Comparison of ENCODE assay signal across 21 mouse cellular contexts in genomic region chr1:93173665-93174064, GRCm38 (mm10). TPM values are rescaled to one million over a fixed set of nuclear protein-coding genes. Genes with fewer than 3 reads are reported as not detected.
DNase-seq lines count a peak whose midpoint lies in the region; ATAC-seq and TF ChIP-seq lines count a peak whose summit lies in the region.
"Had no signal": no experiment of that assay in that cellular context is flagged by ENCODE, and none has a peak within 500 bp of the region (broad histone marks: within the 10 kb centered on the region; RNA-seq: fewer than 3 reads in every experiment).

No protein-coding gene starts in this region.

- no peaks in the 10 kb centered on the region for H3K9me3 ChIP-seq in stomach, postnatal 0 days (ENCODE audit: control insufficient read depth, low read length)
- no peaks in the 10 kb centered on the region for H3K9me3 ChIP-seq in midbrain, embryonic 14.5 days (ENCODE audit: control insufficient read depth, low read length)
- H3K9me3 ChIP-seq: embryonic facial prominence, embryonic 10.5 days; forebrain, embryonic 13.5 days; hindbrain, embryonic 15.5 days; limb, embryonic 15.5 days had no signal

- H3K4me3 ChIP-seq in stomach, postnatal 0 days (ENCODE audit: low read depth, low read length) = no peak overlapping the region
- no peak overlapping the region for H3K4me3 ChIP-seq in midbrain, embryonic 14.5 days (replicated peaks; ENCODE audit: low read depth, low read length)
- H3K4me3 ChIP-seq: embryonic facial prominence, embryonic 10.5 days; forebrain, embryonic 13.5 days; hindbrain, embryonic 15.5 days; layer of hippocampus, adult 2 months; limb, embryonic 15.5 days had no signal

- H3K4me1 ChIP-seq in stomach, postnatal 0 days (replicated peaks; ENCODE audit: control insufficient read depth, insufficient read depth) = peaks cover 7% of the 10 kb centered on the region; the same call in 1 of the 2 replicates
- H3K4me1 ChIP-seq in midbrain, embryonic 14.5 days (ENCODE audit: control insufficient read depth, insufficient read depth, low read length) = peaks cover 9% of the 10 kb centered on the region

- TF ChIP-seq EP300 in stomach, postnatal 0 days (optimal IDR thresholded peaks at IDR 0.05) = peak; percentile 25

- 60% methylated on average over 4 of the region's 4 CpGs for WGBS in stomach, postnatal 0 days
- WGBS in midbrain, embryonic 14.5 days = 72% methylated on average over 4 of the region's 4 CpGs

- H3K36me3 ChIP-seq in stomach, postnatal 0 days (ENCODE audit: control insufficient read depth, insufficient read depth, low read length) = no peaks in the 10 kb centered on the region
- H3K36me3 ChIP-seq in midbrain, embryonic 14.5 days (ENCODE audit: control insufficient read depth, insufficient read depth, low read length) = no peaks in the 10 kb centered on the region
- H3K36me3 ChIP-seq: embryonic facial prominence, embryonic 10.5 days; hindbrain, embryonic 15.5 days; limb, embryonic 15.5 days had no signal

- peak; percentile 29 to 32 for DNase-seq in right cerebral cortex, adult 2 months (ENCODE audit: low spot score in 2 of 2)
- no peak for DNase-seq in right cerebral cortex, postnatal 25 days
- DNase-seq in Muller cell, postnatal 12 days (ENCODE audit: inconsistent ontology term) = peak; percentile 62
- peak; percentile 23 for DNase-seq in fat pad, adult 2 months (ENCODE audit: extremely low read depth, low read depth, low spot score)
- no peak for DNase-seq in stomach, postnatal 0 days (ENCODE audit: low spot score)
- DNase-seq in lung, postnatal 25 days (ENCODE audit: low spot score) = no peak
- DNase-seq in midbrain, embryonic 14.5 days = no peak

- no peak overlapping the region for H3K9ac ChIP-seq in stomach, postnatal 0 days (ENCODE audit: low read length)
- no peak overlapping the region for H3K9ac ChIP-seq in midbrain, embryonic 14.5 days (replicated peaks; ENCODE audit: low read length)
- H3K9ac ChIP-seq: forebrain, embryonic 13.5 days; hindbrain, embryonic 15.5 days; limb, embryonic 15.5 days; liver, embryonic 14.5 days; lung, embryonic 14.5 days had no signal

- H3K4me2 ChIP-seq in stomach, postnatal 0 days (replicated peaks; ENCODE audit: low read depth) = no peak overlapping the region
- no peak overlapping the region for H3K4me2 ChIP-seq in midbrain, embryonic 14.5 days (ENCODE audit: low read length)
- H3K4me2 ChIP-seq: forebrain, embryonic 13.5 days; heart, embryonic 11.5 days; hindbrain, embryonic 15.5 days; limb, embryonic 15.5 days; lung, embryonic 14.5 days had no signal

- no peak for TF ChIP-seq CTCF in stomach, postnatal 0 days (IDR thresholded peaks at IDR 0.05; ENCODE audit: low read depth)

- H3K27me3 ChIP-seq in stomach, postnatal 0 days (ENCODE audit: control insufficient read depth, insufficient read depth, low read length) = no peaks in the 10 kb centered on the region
- H3K27me3 ChIP-seq in midbrain, embryonic 14.5 days (ENCODE audit: control insufficient read depth, insufficient read depth, low read length) = no peaks in the 10 kb centered on the region
- H3K27me3 ChIP-seq: limb, embryonic 15.5 days had no signal

- H3K27ac ChIP-seq in stomach, postnatal 0 days (replicated peaks) = peak overlapping the region; percentile 30; the same call in 1 of the 2 replicates
- H3K27ac ChIP-seq in midbrain, embryonic 14.5 days (replicated peaks; ENCODE audit: low read depth, low read length) = no peak overlapping the region
- H3K27ac ChIP-seq: embryonic facial prominence, embryonic 10.5 days; forebrain, embryonic 13.5 days; hindbrain, embryonic 15.5 days; layer of hippocampus, adult 2 months; limb, embryonic 15.5 days; liver, embryonic 14.5 days had no signal

- no peak for ATAC-seq in stomach, postnatal 0 days (ENCODE audit: low FRiP score, low TSS enrichment)
- no peak for ATAC-seq in midbrain, embryonic 14.5 days (ENCODE audit: low FRiP score, low TSS enrichment)

RNA-seq across cellular contexts. Expression of gene Crocc2, which starts 5.1 kb away (rescaled TPM):
- polyA plus RNA-seq in stomach, postnatal 0 days (2015; fragmentation: Nextera tagmentation; extraction: Ambion mirVana) = 0.04 and 0.06 TPM in 2 replicates
- polyA plus RNA-seq in midbrain, embryonic 14.5 days (2014; fragmentation: Nextera tagmentation; extraction: Ambion mirVana) = 0.05 and 0.09 TPM in 2 replicates
- polyA plus RNA-seq: activated CD4-positive, CD25-positive, alpha-beta regulatory T cell, adult 4 months had no signal

RNA-seq across cellular contexts. Expression of gene 2310007B03Rik, which starts 12.9 kb away (rescaled TPM):
- 27.8 and 34.3 TPM in 2 replicates for polyA plus RNA-seq in stomach, postnatal 0 days (2015; fragmentation: Nextera tagmentation; extraction: Ambion mirVana)
- not detected in 2 replicates for polyA plus RNA-seq in midbrain, embryonic 14.5 days (2014; fragmentation: Nextera tagmentation; extraction: Ambion mirVana)
- polyA plus RNA-seq: activated CD4-positive, CD25-positive, alpha-beta regulatory T cell, adult 4 months; cortical plate, adult 2 months; frontal cortex, adult 2 months; neural tube, embryonic 14.5 days had no signal

RNA-seq across cellular contexts. Expression of gene Agxt, which starts 38.6 kb away (rescaled TPM):
- 0.48 and 0.55 TPM in 2 replicates for polyA plus RNA-seq in stomach, postnatal 0 days (2015; fragmentation: Nextera tagmentation; extraction: Ambion mirVana)
- not detected in 2 replicates for polyA plus RNA-seq in midbrain, embryonic 14.5 days (2014; fragmentation: Nextera tagmentation; extraction: Ambion mirVana)
- polyA plus RNA-seq: activated CD4-positive, CD25-positive, alpha-beta regulatory T cell, adult 4 months; cortical plate, adult 2 months; embryonic facial prominence, embryonic 10.5 days; forebrain, embryonic 13.5 days; frontal cortex, adult 2 months; heart, embryonic 11.5 days; hindbrain, embryonic 15.5 days; intestine, embryonic 14.5 days; limb, embryonic 15.5 days; lung, embryonic 14.5 days; midbrain, embryonic 16.5 days; neural tube, embryonic 14.5 days had no signal

Comparison
In these comparisons a context has a peak if more than half of its experiments do, and no peak if none do; other contexts are left out.
1. DNase-seq: peak in right cerebral cortex, adult 2 months (2 of 2), Muller cell, postnatal 12 days (single experiment) and fat pad, adult 2 months (single experiment); none in right cerebral cortex, postnatal 25 days (single experiment), stomach, postnatal 0 days (single experiment), lung, postnatal 25 days (single experiment) and midbrain, embryonic 14.5 days (single experiment).
2. RNA of gene 2310007B03Rik, which starts 12.9 kb away (polyA plus RNA-seq): 27.8 to 34.3 TPM in stomach, postnatal 0 days; not detected in midbrain, embryonic 14.5 days; every median in the first group is over 10 times any median in the second.